Mouse (Mus musculus) kidney, embryonic 15.5 days (tissue): Measurements from ENCODE around the gene Bhlhe23. TPM values are rescaled to one million over a fixed set of nuclear protein-coding genes. Genes with fewer than 3 reads are reported as not detected.

Experiments
- ATAC-seq: fragments of 200-750 bp; cut with Nextera tagmentation; replicated peaks from 2 replicates; pipeline ENCODE4 v1.8.0; 2017; ENCODE audit warnings: moderate TSS enrichment; ENCODE audit not compliant: low FRiP score
- H3K27ac ChIP-seq: fragments of 300-500 bp; sonication (generic); 2 replicates; pipeline ENCODE4 v1.5.1; 2015; ENCODE audit warnings: mild to moderate bottlenecking, inconsistent platforms
- H3K27me3 ChIP-seq: fragments of 300-500 bp; sonication (generic); 2 replicates; pipeline ENCODE4 v1.6.1; 2015; ENCODE audit warnings: inconsistent platforms
- H3K36me3 ChIP-seq: fragments of 300-500 bp; sonication (generic); 2 replicates; pipeline ENCODE4 v1.6.1; 2015; ENCODE audit warnings: inconsistent platforms
- H3K4me1 ChIP-seq: fragments of 300-500 bp; sonication (generic); 2 replicates; pipeline ENCODE4 v1.6.1; 2015; ENCODE audit warnings: inconsistent platforms
- H3K4me2 ChIP-seq: fragments of 300-500 bp; sonication (generic); 2 replicates; pipeline ENCODE4 v1.6.1; 2015; ENCODE audit warnings: moderate library complexity, mild to moderate bottlenecking, inconsistent platforms
- H3K4me3 ChIP-seq: fragments of 300-500 bp; sonication (generic); replicated peaks from 2 replicates; pipeline ENCODE4 v1.5.1; 2015; ENCODE audit warnings: mild to moderate bottlenecking, inconsistent platforms
- H3K9ac ChIP-seq: fragments of 300-500 bp; sonication (generic); 2 replicates; pipeline ENCODE4 v1.6.1; 2015; ENCODE audit warnings: mild to moderate bottlenecking, inconsistent platforms
- H3K9me3 ChIP-seq: fragments of 300-500 bp; sonication (generic); replicated peaks from 2 replicates; pipeline ENCODE4 v1.6.1; 2016; ENCODE audit warnings: inconsistent platforms
- WGBS: fragments of 180-500 bp; shearing (Covaris S2); methylation state at CpG from one replicate; pipeline ENCODE4 v1.1.7; 2015; ENCODE audit warnings: mixed read lengths; 5-methylcytosine and 5-hydroxymethylcytosine counted together
- polyA plus RNA-seq: library from polyadenylated mRNA; unstranded; fragments of >200 nt; fragmentation: Nextera tagmentation; extraction: Ambion mirVana; gene quantifications from 2 replicates; pipeline ENCODE4 v1.2.1, GENCODE M21; 2015

The Bhlhe23 gene
- polyA plus RNA-seq, 1 experiment from 2014 or later = not detected

DNA sequence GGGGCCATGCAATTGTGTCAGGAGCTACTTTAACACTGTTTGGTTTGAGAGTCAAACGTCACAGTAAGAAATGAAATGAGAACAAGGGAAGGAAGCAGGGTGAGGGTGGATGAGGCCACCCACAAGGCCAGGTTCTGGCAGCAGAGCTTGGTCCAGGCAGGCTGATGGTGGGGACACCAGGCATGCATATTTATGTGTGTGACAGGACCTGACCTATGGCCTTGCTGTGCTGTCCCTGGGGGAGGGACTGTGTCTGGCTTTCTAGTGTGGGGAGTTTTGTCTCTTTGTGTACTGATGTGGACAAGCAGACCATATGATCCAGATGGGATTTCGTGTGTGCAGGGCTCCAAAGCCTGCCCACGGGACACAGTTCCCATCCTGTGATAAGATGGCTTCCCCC is 18.9 kb upstream of the Bhlhe23 start:
- H3K27me3 ChIP-seq = peaks cover 9% of the 10 kb centered on the region
- no peak overlapping the region for H3K4me2 ChIP-seq
- no peaks in the 10 kb centered on the region for H3K9me3 ChIP-seq
- WGBS = 58% methylated on average over 3 of the region's 3 CpGs
- ATAC-seq = no peak
- H3K27ac ChIP-seq = no peak overlapping the region
- H3K4me3 ChIP-seq = no peak overlapping the region
- peaks cover 8% of the 10 kb centered on the region; the same call in 1 of the 2 replicates for H3K4me1 ChIP-seq
- H3K9ac ChIP-seq = no peak overlapping the region
- no peaks in the 10 kb centered on the region for H3K36me3 ChIP-seq

DNA sequence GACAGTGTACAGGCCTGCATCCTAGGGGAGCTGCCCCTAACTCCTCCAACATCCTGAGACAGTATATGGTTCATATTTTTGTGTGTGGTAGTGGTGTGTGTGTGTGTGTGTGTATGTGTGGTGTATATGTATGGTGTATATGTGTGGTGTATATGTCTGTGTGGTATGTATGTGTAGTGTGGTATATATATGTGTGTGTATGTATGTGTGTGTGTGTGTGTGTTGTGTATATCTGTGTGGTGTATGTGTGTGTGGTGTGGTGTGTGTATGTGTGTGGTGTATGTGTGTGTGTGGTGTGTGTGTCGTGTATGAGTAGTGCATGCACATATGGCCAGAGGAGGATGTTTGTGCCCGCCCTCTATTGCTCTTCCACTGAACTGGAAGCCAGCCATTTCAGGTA is 17.7 kb upstream of the Bhlhe23 start:
- Histone ChIP-seq H3K4me2 (no peak overlapping the region), H3K9ac (no peak overlapping the region), H3K4me1 (no peaks in the 10 kb centered on the region), H3K4me3 (no peak overlapping the region), H3K27me3 (peaks cover 21% of the 10 kb centered on the region), H3K36me3 (no peaks in the 10 kb centered on the region), H3K9me3 (no peaks in the 10 kb centered on the region), H3K27ac (no peak overlapping the region)
- ATAC-seq = no peak
- 81% methylated on average over 2 of the region's 2 CpGs for WGBS

DNA sequence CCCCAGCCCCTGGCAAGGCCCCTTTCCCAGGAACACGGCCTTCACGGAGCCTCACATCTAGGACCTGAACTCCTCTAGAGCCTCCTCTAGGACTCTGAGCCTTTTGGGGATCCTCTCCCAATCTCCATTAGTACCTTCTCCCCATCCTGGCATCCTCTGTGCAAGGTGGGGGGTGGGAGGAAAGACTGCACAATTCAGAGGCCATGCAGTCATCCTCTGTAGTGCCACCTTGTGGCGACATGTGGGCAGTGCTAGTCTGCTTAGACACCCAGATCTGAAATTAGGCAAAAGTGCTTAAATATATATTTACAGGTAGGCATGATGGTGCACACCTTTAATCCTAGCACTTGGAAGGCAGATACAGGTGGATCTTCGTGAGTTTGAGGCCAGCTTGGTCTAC is 15.0 kb upstream of the Bhlhe23 start:
- Histone ChIP-seq H3K9ac (no peak overlapping the region), H3K27ac (no peak overlapping the region), H3K36me3 (no peaks in the 10 kb centered on the region), H3K4me1 (no peaks in the 10 kb centered on the region), H3K4me3 (no peak overlapping the region), H3K4me2 (no peak overlapping the region), H3K9me3 (no peaks in the 10 kb centered on the region), H3K27me3 (peaks cover 44% of the 10 kb centered on the region)
- WGBS = 48% methylated on average over 4 of the region's 4 CpGs
- no peak for ATAC-seq

DNA sequence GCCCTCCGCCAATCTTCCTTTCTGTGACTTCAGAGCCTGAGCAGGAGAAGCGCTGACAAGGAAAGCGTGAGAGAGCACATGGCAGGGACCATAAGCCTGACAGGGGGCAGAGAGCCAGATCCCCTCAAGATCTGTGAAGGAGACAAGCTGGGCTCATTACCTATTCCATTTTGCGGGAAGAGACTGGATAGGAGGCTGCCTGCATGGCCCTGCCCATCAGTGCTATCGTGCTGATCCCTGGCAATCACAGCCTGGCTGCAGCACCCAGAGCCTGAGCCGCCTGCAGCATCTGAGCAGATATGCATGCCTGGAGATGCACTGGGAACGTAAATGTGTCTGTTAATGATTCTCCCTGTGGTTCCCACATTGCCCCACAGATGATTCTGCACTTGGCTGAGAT is 12.1 kb upstream of the Bhlhe23 start:
- Histone ChIP-seq H3K4me3 (no peak overlapping the region), H3K9me3 (no peaks in the 10 kb centered on the region), H3K27ac (no peak overlapping the region), H3K9ac (no peak overlapping the region), H3K4me2 (no peak overlapping the region), H3K4me1 (no peaks in the 10 kb centered on the region), H3K27me3 (peaks cover 44% of the 10 kb centered on the region), H3K36me3 (no peaks in the 10 kb centered on the region)
- 13% methylated on average over 6 of the region's 7 CpGs for WGBS
- no peak for ATAC-seq

DNA sequence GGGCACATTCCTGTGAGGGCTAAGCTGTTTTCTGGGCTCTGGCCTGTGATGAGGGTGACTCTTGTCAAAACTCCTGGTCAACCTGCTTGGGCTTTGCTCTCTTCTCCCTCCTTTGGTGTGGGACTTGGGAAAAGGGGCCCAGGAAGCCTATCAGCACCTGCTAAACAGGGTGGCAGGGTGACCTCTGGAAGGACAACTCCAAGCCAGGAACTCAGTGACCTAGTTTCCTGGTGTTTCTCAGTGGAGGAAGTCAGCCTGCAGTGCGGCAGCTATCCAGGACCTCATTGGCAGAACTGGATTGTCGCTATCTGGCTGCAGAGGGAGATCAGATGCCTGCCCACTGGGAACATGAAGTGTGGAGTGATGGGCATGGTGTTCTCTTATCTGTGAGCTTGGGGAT is 11.7 kb upstream of the Bhlhe23 start:
- no peak overlapping the region for H3K4me2 ChIP-seq
- no peak overlapping the region for H3K9ac ChIP-seq
- no peak for ATAC-seq
- no peaks in the 10 kb centered on the region for H3K4me1 ChIP-seq
- peaks cover 48% of the 10 kb centered on the region for H3K27me3 ChIP-seq
- no peak overlapping the region for H3K4me3 ChIP-seq
- 15% methylated on average over 2 of the region's 2 CpGs for WGBS
- H3K36me3 ChIP-seq = no peaks in the 10 kb centered on the region
- no peaks in the 10 kb centered on the region for H3K9me3 ChIP-seq
- no peak overlapping the region for H3K27ac ChIP-seq

DNA sequence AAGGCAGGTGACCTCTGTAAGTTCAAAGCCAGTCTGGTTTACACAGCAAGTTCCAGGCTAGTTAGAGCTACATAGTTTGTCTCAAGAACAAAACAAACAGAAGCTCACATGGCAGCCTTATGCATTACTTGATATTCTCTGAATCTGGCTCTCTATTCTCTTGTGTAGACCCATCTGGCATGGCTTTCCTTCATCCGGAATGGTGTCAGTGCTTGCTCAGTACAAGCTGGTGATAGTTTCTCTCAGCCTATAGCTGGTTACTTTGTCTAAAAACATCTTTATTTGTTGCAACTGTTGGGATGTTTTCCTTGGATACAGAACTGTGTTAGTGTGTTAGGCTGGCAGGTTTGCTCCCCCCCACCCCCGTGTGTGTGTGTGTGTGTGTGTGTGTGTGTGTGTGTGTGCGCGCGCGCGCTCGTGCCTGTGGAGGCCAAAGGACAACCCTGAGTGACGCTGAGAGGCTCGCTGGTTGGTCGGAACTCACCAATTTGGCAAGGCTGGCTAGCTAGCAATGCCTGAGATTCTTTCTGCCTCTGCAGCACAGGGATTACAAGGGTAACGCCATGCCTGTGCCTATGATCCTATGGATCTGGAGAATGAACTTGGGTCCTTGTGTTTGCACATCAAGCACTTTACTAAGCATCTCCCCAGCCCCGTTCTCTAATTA is 11.0 kb upstream of the Bhlhe23 start:
- Histone ChIP-seq H3K27ac (no peak overlapping the region), H3K4me1 (no peaks in the 10 kb centered on the region), H3K9ac (no peak overlapping the region), H3K27me3 (peaks cover 48% of the 10 kb centered on the region), H3K9me3 (no peaks in the 10 kb centered on the region), H3K4me2 (no peak overlapping the region), H3K36me3 (no peaks in the 10 kb centered on the region), H3K4me3 (no peak overlapping the region)
- 72% methylated on average over 13 of the region's 13 CpGs for WGBS
- no peak for ATAC-seq

DNA sequence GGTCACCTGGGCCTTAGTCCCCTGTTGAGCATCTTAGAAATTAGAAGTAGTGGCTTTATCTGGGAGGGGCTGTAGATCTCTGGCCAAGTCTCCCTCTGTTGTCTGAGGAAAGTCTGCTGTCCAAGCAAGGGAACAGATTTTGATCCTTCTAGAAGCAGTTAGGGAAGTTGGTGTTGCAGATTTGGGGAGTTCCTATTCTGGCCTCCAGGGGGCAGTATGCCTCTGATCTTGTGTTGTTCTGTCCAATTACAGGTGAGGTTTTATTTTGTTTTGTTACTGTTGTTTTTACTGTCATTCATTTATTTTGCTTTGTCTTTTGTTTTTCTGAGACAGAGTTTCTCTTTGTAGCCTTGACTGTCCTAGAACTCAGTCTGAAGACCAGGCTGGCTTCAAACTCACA is 10.0 kb upstream of the Bhlhe23 start:
- no peak for ATAC-seq
- Histone ChIP-seq H3K27ac (no peak overlapping the region), H3K9ac (no peak overlapping the region), H3K4me1 (no peaks in the 10 kb centered on the region), H3K4me3 (no peak overlapping the region), H3K9me3 (no peaks in the 10 kb centered on the region), H3K27me3 (peaks cover 47% of the 10 kb centered on the region), H3K36me3 (no peaks in the 10 kb centered on the region), H3K4me2 (no peak overlapping the region)

DNA sequence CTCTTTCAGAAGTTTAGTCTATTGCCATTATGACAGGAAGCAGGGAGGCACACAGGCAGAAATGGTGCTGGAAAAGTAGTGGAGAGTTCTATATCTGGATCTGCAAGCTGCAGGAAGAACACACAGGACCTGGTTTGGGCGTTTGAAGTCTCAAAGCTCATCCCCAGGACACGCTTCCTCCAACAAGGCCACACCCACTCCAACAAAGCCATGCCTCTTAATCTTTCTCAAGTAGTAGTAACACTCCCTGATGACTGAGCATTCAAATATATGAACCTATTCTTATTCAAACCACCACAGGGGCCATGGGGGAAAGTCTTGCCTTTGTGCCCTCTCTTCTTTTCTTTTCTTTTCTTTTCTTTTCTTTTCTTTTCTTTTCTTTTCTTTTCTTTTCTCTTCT is 3.6 kb upstream of the Bhlhe23 start:
- no peak overlapping the region for H3K4me3 ChIP-seq
- no peaks in the 10 kb centered on the region for H3K9me3 ChIP-seq
- peaks cover 70% of the 10 kb centered on the region for H3K27me3 ChIP-seq
- no peak overlapping the region for H3K9ac ChIP-seq
- WGBS = 6% methylated on average over 2 of the region's 2 CpGs
- no peak for ATAC-seq
- no peak overlapping the region for H3K27ac ChIP-seq
- no peaks in the 10 kb centered on the region for H3K36me3 ChIP-seq
- H3K4me2 ChIP-seq = no peak overlapping the region
- peaks cover 11% of the 10 kb centered on the region for H3K4me1 ChIP-seq

DNA sequence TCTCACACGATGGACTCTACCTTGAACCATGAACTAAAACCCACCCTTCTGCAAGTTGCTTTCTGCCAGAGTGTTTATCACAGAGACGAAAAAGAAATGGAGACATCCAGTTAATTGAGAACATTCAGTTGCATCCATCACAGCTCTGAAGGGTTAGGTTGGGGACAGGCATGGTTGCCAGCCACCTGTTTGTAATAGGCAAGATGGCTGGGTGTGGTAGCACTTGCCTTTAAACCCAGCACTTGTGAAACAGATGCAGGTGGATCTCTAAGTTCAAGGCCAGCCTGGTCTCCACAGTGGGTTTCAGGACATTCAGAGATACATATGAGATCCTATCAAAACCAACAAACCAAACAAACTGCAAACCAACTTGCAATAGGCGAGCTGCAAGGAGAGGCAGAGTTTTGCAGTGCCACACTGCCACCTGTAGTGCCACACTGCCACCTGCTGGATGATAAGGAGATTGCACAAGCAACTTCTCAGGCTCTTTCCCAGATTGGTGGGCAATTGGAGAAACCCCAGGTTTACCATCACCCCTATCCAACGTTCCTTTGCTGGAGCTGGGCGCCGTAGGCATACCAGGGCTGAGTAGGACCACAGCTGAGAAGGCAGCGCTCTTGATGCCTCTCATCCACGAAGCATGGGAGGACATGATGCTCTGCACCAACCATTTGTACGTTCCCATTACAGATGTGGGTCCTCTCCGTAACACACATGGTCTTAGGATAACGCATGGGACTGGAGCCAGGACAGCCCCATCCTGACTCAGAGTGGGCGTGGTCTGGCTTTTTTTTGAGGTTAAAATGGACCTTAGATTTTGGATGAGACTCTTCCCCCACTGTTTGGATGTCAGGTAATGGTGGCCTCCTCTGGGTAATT is 2.8 kb upstream of the Bhlhe23 start:
- H3K27me3 ChIP-seq = peaks cover 78% of the 10 kb centered on the region
- H3K36me3 ChIP-seq = no peaks in the 10 kb centered on the region
- no peak overlapping the region for H3K27ac ChIP-seq
- H3K4me2 ChIP-seq = no peak overlapping the region
- H3K9me3 ChIP-seq = no peaks in the 10 kb centered on the region
- 0 out of 2 replicates have a peak, but pooled peaks have one; percentile 22 for ATAC-seq
- H3K9ac ChIP-seq = no peak overlapping the region
- H3K4me1 ChIP-seq = peaks cover 11% of the 10 kb centered on the region
- 22% methylated on average over 12 of the region's 12 CpGs for whole genome bisulfite sequencing
- no peak overlapping the region for H3K4me3 ChIP-seq

DNA sequence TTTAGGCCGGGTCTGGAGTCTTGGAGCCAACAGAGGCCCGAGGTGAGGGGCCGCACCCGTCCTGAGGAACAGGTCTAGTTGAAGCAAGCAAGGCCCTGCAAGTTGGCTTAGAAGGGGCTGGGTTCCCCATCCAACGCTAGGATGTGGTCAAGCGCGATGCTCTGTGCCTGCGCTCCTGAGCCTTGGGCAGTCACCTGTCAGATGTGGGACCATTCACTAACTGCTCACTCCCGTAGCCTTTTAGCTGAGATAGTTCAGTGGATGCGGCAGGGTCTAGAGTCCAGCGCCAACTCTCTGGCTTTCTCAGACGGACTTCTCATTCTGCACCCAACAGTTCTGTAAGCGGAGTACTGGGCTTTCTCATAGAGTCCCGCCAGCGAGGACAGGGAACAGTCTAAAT is 1.1 kb downstream of the Bhlhe23 start:
- Histone ChIP-seq H3K4me3 (no peak overlapping the region), H3K4me1 (peaks cover 11% of the 10 kb centered on the region), H3K9me3 (no peaks in the 10 kb centered on the region), H3K27ac (no peak overlapping the region), H3K4me2 (no peak overlapping the region), H3K36me3 (no peaks in the 10 kb centered on the region), H3K27me3 (peaks cover 98% of the 10 kb centered on the region), H3K9ac (no peak overlapping the region)
- no peak for ATAC-seq
- WGBS = 3% methylated on average over 15 of the region's 15 CpGs

DNA sequence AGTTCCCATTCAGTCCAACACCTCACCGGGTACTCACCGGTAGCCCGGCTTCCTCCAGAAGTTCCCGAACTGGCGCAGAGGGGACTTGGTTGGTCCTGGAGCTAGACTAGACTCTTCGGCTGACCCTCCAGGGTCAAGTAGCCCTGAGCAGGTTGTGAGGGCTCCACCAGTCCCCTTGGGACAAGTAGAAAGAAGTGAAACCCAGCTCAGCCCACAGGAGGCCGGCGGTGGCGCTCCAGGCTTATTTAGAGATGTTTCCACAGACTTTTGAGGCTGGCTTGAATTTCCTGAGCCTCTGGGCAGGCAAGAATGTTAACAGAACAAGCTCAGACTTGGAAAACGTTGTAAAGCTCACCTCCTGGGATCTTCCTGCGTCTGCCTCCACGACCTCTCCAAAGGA is 1.5 kb downstream of the Bhlhe23 start:
- Histone ChIP-seq H3K27ac (no peak overlapping the region), H3K9ac (no peak overlapping the region), H3K27me3 (peaks cover 100% of the 10 kb centered on the region), H3K4me3 (no peak overlapping the region), H3K4me1 (peaks cover 11% of the 10 kb centered on the region), H3K9me3 (no peaks in the 10 kb centered on the region), H3K4me2 (no peak overlapping the region), H3K36me3 (no peaks in the 10 kb centered on the region)
- ATAC-seq = no peak
- 3% methylated on average over 12 of the region's 12 CpGs for WGBS

DNA sequence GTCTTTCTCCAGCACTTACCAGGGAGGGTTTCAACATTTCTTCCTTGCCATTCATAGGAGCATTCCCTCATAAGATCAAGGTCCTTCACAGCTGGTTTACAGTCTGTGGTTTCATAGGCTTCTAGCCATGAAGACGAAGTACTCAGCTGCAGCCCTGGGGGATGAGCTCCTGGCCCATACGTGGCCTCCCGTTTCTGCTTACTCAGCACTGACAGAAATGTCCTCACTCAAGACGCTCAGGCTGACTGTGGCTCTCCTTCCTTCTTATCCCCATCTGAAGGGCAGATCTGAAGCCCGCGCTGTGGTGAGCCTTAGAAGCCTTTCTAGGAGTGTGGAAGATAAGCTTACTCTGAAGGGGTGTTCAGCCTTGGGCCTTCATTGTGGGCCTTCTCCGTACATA is 11.0 kb downstream of the Bhlhe23 start:
- WGBS = 75% methylated on average over 7 of the region's 7 CpGs
- Histone ChIP-seq H3K9me3 (no peaks in the 10 kb centered on the region), H3K4me3 (no peak overlapping the region), H3K4me2 (no peak overlapping the region), H3K9ac (no peak overlapping the region), H3K27ac (no peak overlapping the region), H3K4me1 (no peaks in the 10 kb centered on the region), H3K27me3 (peaks cover 23% of the 10 kb centered on the region), H3K36me3 (no peaks in the 10 kb centered on the region)
- no peak for ATAC-seq
